Mouse (Mus musculus): Measurements from ENCODE around the gene Pgk1.
A peak's percentile ranks its signal among the peaks of the same experiment; 100 is the strongest.

Gene Pgk1

DNA sequence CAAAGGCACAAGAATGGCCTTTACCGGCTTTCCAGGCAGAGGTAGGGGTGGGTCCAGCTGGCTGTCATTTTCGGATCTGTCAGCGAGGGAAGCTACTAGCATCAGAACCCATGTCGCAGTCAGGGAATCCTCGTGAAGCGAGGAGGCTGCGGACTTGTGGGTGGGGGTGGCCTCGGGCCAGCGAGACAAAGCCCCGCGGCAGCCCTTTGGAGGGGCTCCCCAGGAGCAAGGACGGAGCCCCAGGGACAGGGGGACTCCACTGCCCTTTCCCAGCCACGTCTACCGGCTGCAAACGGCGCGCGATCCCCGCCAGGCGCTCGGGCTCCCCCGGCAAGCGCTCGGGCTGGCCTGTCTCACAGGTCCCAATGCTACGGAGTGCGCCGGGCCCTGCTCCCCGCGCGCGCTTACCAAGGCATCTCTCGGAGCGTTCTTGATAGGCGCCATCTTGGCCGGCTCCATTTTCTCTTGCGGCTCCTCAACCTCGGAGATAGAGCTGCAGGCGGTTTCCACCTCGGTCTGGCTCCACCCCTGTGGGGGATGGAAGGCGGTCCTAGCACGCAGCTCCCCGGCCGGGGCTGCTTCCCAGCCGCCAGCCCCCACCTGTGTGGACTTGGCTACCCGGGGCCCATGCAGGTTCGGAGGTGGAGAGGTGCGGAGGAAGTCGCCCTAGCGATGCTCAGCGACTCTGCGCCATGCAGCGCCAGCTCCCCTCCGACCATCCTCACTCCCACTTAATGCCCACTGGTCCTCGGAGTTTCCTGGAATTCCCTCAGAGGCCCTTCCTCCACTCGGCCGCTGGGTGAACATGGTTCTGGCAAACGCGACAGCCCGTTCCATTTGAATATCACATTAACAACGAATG, 32.5 kb downstream of the Pgk1 start:
- DNase-seq (ENCODE audit: low spot score): peak; percentile 42

- no peak for DNase-seq (ENCODE audit: low spot score)
These were observed 34.2 kb downstream of the Pgk1 start, which contains the start of gene Taf9b for GRCm38 (mm10) chrX:106221058-106221457. Taf9b (minus strand) TSS chrX:106221158.
